Mouse (Mus musculus) myocyte (in vitro differentiated cells): ENCODE data around the gene Gba2. TPM values are rescaled to one million over a fixed set of nuclear protein-coding genes. Genes with fewer than 3 reads are reported as not detected.

ENCODE experiments used
- H3K27me3 ChIP-seq: one replicate; pipeline ENCODE4 v1.6.1; 2011; ENCODE audit not compliant: control insufficient read depth, insufficient read depth, insufficient read length
- H3K36me3 ChIP-seq: one replicate; pipeline ENCODE4 v1.6.1; 2011; ENCODE audit not compliant: control insufficient read depth, insufficient read depth
- H3K4me2 ChIP-seq: one replicate; pipeline ENCODE4 v1.6.1; 2011; ENCODE audit warnings: low read depth, control low read depth
- H3K4me3 ChIP-seq: one replicate; pipeline ENCODE4 v1.5.1; 2011; ENCODE audit warnings: mild to moderate bottlenecking, control low read depth, moderate library complexity
- H3K79me2 ChIP-seq: one replicate; pipeline ENCODE4 v1.6.1; 2011; ENCODE audit not compliant: control insufficient read depth, insufficient read depth
- H3ac ChIP-seq: one replicate; pipeline ENCODE4 v1.6.1; 2011; ENCODE audit not compliant: control insufficient read depth, insufficient read length
- CEBPB ChIP-seq: IDR thresholded peaks from 2 replicates; pipeline ENCODE4 v1.6.1; 2011; ENCODE audit warnings: mild to moderate bottlenecking, moderate library complexity; ENCODE audit not compliant: poor library complexity, insufficient read depth, severe bottlenecking
- E2F4 ChIP-seq: IDR thresholded peaks from one replicate; pipeline ENCODE4 v1.6.1; 2011; ENCODE audit warnings: mild to moderate bottlenecking, control low read depth, moderate library complexity; ENCODE audit not compliant: insufficient read depth
- MAX ChIP-seq: IDR thresholded peaks from one replicate; pipeline ENCODE4 v1.6.1; 2011; ENCODE audit warnings: low read depth, mild to moderate bottlenecking, control low read depth
- MYOD1 ChIP-seq, 3 experiments: IDR thresholded peaks; one replicate each; pipeline ENCODE4 v1.6.1; 2011; ENCODE audit warnings: control low read depth in 2 of 3, low read depth in 2 of 3, mild to moderate bottlenecking in 2 of 3, moderate library complexity in 1 of 3; ENCODE audit not compliant: insufficient read length in 2 of 3, control insufficient read depth in 1 of 3
- MYOG ChIP-seq, 3 experiments: IDR thresholded peaks; one replicate each; pipeline ENCODE4 v1.6.1; 2011; ENCODE audit warnings: control low read depth in 2 of 3, low read depth in 2 of 3, mild to moderate bottlenecking in 2 of 3; ENCODE audit not compliant: insufficient read length in 2 of 3, control insufficient read depth in 1 of 3, insufficient read depth in 1 of 3
- POLR2A ChIP-seq: IDR thresholded peaks from one replicate; pipeline ENCODE4 v1.6.1; 2011; ENCODE audit warnings: low read depth, mild to moderate bottlenecking, control low read depth, moderate library complexity; ENCODE audit not compliant: insufficient read length
- POLR2AphosphoS2 ChIP-seq: IDR thresholded peaks from one replicate; pipeline ENCODE4 v1.6.1; 2011; ENCODE audit warnings: low read depth, control low read depth; ENCODE audit not compliant: insufficient read length
- REST ChIP-seq: IDR thresholded peaks from one replicate; pipeline ENCODE4 v1.6.1; 2011; ENCODE audit warnings: mild to moderate bottlenecking, control low read depth, moderate library complexity; ENCODE audit not compliant: insufficient read depth, insufficient read length
- SRF ChIP-seq: IDR thresholded peaks from one replicate; pipeline ENCODE4 v1.6.1; 2011; ENCODE audit warnings: low read depth; ENCODE audit not compliant: control insufficient read depth, insufficient read length
- TCF12 ChIP-seq: IDR thresholded peaks from one replicate; pipeline ENCODE4 v1.6.1; 2011; ENCODE audit warnings: mild to moderate bottlenecking, control low read depth; ENCODE audit not compliant: poor library complexity, insufficient read depth, severe bottlenecking
- TCF3 ChIP-seq: IDR thresholded peaks from one replicate; pipeline ENCODE4 v1.6.1; 2011; ENCODE audit warnings: low read depth, control low read depth; ENCODE audit not compliant: insufficient read length
- USF1 ChIP-seq: IDR thresholded peaks from one replicate; pipeline ENCODE4 v1.6.1; 2011; ENCODE audit warnings: low read depth, mild to moderate bottlenecking, control low read depth, moderate library complexity
- polyA plus RNA-seq: library from polyadenylated mRNA; unstranded; fragments of >200 nt; fragmentation: generic; extraction: Trizol; gene quantifications from one replicate; pipeline ENCODE4 v1.2.1, GENCODE M21; 2012; ENCODE audit warnings: missing spikeins

Gene Gba2
- 5.9 TPM for polyA plus RNA-seq

DNA sequence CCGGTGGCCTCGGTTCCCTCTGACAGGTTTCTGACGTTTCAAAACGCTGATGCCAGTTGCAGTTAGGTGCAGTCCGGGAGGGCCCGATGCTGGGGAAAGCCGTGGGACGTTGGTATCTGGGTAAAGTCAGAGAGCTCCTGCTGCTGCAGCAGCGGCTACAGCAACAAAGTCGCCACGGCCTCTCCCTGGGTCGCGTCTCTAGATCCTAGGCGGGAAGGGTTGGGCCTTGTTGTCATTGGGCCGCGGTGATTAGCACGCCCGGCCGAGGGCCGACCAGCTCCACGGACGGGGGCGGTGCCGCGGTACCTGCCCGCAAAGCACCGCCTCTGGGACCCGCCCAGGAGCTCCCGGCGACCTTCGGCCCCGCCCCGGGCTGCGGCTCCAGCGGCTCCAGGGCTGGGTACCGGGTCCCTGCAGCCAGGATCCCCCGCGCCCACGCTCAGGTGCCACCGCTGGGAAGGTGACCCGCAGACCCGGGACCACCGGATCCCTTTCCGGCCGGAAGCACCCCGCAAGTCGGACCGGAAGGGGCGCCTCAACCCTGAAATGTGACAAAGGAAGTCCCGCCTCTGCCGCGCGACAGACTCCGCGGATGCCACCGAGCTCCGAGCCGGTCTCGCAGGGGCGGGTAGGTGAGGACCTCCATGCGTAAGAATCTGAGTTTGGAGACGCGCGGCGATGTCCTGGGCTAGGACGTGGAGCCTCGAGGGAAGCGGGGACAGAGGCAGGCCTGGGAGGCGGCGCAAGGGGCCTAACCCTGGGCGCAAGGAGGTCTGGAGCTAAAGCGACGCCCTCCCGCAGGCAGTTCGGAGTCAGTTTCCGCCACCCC lies at the start of gene Gba2, which contains the start of gene Rgp1:
Gene Gba2 (minus strand): TSS at position 498 of the 829 bp plus-strand sequence.
Gene Rgp1 (plus strand): TSS at position 340 of the 829 bp plus-strand sequence.
- peak within 1 kb of the TSS; percentile 95 for H3K4me2 ChIP-seq
- no peak for TF ChIP-seq USF1
- TF ChIP-seq POLR2AphosphoS2: peak; percentile 80
- TF ChIP-seq POLR2A: peak; percentile 81
- H3K79me2 ChIP-seq: peaks cover 4% of the 10 kb centered on the region
- H3K27me3 ChIP-seq: no peaks in the 10 kb centered on the region
- peak within 1 kb of the TSS; percentile 77 for H3K4me3 ChIP-seq
- peaks cover 13% of the 10 kb centered on the region for H3K36me3 ChIP-seq
- H3ac ChIP-seq: peak within 1 kb of the TSS; percentile 47

DNA sequence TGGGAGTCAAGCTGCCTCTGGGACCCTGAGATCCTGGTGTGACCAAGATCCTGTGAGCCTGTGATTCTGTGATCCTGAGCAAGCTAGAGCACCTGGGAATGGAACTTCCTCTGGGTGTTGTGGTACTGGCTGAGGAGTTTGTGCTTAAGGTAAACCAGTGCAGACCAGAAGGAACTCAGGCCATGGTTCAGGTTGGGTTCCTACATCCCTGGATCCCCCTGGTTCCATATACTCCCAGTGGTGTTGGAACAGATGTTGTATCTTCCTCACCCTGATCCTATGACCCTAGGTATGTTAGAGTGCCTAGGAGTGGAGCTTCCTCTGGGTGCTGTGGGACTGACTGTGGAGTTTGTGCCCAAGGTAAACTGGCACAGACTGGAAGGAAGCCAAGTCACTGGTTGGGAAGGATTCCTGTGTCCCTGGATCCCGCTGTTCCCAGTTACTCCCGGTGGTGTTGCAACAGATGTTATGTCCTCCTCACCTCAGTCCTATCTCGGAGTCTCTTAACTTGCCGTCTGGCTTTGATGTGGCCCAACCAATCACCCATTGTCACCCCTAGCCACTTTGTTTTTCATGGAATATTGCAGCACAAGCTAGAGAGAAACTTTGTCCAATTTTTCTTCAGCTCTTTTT lies 41.6 kb upstream of the Gba2 start:
- Histone ChIP-seq H3K4me2 (no peak overlapping the region), H3ac (no peak overlapping the region), H3K79me2 (no peaks in the 10 kb centered on the region), H3K27me3 (no peaks in the 10 kb centered on the region), H3K36me3 (no peaks in the 10 kb centered on the region), H3K4me3 (no peak overlapping the region)
- no peak for TF ChIP-seq POLR2A
- no peak for TF ChIP-seq TCF3
- TF ChIP-seq MYOD1 (IDR thresholded peaks at IDR 0.05; ENCODE audit: control insufficient read depth in 1 of 3, insufficient read length in 2 of 3, low read depth in 2 of 3): no peak
- TF ChIP-seq MAX: no peak
- TF ChIP-seq E2F4: no peak
- TF ChIP-seq POLR2AphosphoS2: no peak
- TF ChIP-seq USF1: no peak
- TF ChIP-seq REST: no peak
- TF ChIP-seq TCF12: no peak
- TF ChIP-seq CEBPB: no peak
- no peak for TF ChIP-seq SRF
- no peak for TF ChIP-seq MYOG (IDR thresholded peaks at IDR 0.05; ENCODE audit: control insufficient read depth in 1 of 3, insufficient read depth in 1 of 3, insufficient read length in 2 of 3, low read depth in 2 of 3)

DNA sequence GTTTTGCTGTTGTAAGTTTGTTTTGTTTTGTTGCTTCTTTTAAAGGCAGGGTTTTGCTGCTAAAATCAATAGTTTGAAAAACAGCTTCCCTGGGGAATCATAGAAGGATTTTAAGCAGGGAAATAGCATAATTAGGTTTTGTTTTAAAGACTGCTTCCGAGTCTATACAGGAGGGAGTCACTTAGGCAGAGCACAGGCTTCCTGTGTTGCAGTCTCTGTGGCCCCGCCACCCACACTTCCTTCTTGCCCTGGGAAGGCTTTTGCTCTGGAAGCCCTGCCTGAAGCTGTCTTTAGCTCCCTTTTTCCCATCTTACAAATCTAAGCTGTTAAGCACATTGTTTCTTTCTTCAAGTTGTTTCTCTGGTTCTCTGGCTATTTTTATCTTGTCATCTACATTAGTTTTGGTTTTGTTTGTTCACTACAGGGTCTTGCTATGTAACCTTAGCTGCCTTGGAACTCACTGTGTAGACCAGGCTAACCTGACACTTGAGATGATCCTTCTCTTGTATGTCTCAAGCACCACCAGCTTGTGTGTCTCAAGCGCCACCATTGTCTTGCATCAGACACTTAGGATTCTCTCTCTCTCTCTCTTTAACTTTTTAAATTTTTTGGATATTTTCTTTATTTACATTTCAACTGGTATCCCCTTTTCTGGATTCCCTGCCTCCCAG lies 34.5 kb upstream of the Gba2 start:
- no peak for TF ChIP-seq MAX
- TF ChIP-seq CEBPB: no peak
- no peak for TF ChIP-seq MYOG (IDR thresholded peaks at IDR 0.05; ENCODE audit: control insufficient read depth in 1 of 3, insufficient read depth in 1 of 3, insufficient read length in 2 of 3, low read depth in 2 of 3)
- TF ChIP-seq USF1: no peak
- no peak for TF ChIP-seq POLR2AphosphoS2
- TF ChIP-seq TCF12: no peak
- TF ChIP-seq TCF3: no peak
- TF ChIP-seq SRF: no peak
- no peak for TF ChIP-seq POLR2A
- no peak for TF ChIP-seq REST
- TF ChIP-seq E2F4: no peak
- TF ChIP-seq MYOD1 (IDR thresholded peaks at IDR 0.05; ENCODE audit: control insufficient read depth in 1 of 3, insufficient read length in 2 of 3, low read depth in 2 of 3): no peak
- H3K4me3 ChIP-seq: no peak overlapping the region

DNA sequence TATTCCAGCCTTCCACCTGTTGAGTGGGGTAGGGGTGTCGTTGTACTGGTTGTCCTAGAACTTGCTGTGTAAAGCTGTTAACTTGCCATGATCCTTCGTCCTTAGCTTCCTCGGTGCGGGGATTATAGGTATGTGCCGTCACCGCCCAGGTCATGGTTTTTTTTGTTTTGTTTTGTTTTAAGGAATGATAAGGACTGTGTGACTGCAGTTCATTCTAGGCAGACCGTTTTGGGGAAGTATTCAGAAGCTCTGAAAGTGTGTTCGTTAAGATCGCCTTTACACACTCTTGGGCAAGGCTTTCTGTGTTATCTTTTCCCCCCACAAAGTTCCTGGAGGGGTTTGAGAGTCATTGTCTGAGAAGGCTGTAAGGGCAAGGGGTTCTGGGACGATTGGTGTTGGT lies 33.9 kb upstream of the Gba2 start:
- Histone ChIP-seq H3ac (no peak overlapping the region), H3K4me3 (no peak overlapping the region), H3K4me2 (no peak overlapping the region), H3K36me3 (no peaks in the 10 kb centered on the region), H3K27me3 (peaks cover 15% of the 10 kb centered on the region), H3K79me2 (no peaks in the 10 kb centered on the region)
- TF ChIP-seq TCF3 (no peak), POLR2AphosphoS2 (no peak), REST (no peak), MYOG (IDR thresholded peaks at IDR 0.05; ENCODE audit: control insufficient read depth in 1 of 3, insufficient read depth in 1 of 3, insufficient read length in 2 of 3, low read depth in 2 of 3) (no peak), USF1 (no peak), SRF (no peak), MAX (no peak), E2F4 (no peak), TCF12 (no peak), CEBPB (no peak)

More for the DNA sequence above, 34.5 kb upstream of the Gba2 start:
- Histone ChIP-seq H3K27me3 (peaks cover 15% of the 10 kb centered on the region), H3K79me2 (no peaks in the 10 kb centered on the region), H3K4me2 (no peak overlapping the region), H3ac (no peak overlapping the region), H3K36me3 (no peaks in the 10 kb centered on the region)
